Mouse (Mus musculus) G1E (cell line): ENCODE data around the gene Frrs1.

Source experiments
- CTCF ChIP-seq: IDR thresholded peaks from 2 replicates; pipeline ENCODE4 v1.5.1; 2012; ENCODE audit warnings: low read depth, low read length, inconsistent platforms, mixed read lengths
- GATA1 ChIP-seq: IDR thresholded peaks from 2 replicates; pipeline ENCODE4 v1.6.1; 2012; ENCODE audit warnings: borderline replicate concordance, low read length, inconsistent platforms, mixed read lengths
- POLR2AphosphoS5 ChIP-seq: IDR thresholded peaks from 2 replicates; pipeline ENCODE4 v1.6.1; 2012; ENCODE audit warnings: low read depth, low read length, inconsistent platforms; ENCODE audit not compliant: insufficient replicate concordance
- TAL1 ChIP-seq: conservative IDR thresholded peaks from 2 replicates; pipeline ENCODE4 v1.6.1; 2012; ENCODE audit warnings: low read depth, low read length, inconsistent platforms, mixed read lengths

DNA sequence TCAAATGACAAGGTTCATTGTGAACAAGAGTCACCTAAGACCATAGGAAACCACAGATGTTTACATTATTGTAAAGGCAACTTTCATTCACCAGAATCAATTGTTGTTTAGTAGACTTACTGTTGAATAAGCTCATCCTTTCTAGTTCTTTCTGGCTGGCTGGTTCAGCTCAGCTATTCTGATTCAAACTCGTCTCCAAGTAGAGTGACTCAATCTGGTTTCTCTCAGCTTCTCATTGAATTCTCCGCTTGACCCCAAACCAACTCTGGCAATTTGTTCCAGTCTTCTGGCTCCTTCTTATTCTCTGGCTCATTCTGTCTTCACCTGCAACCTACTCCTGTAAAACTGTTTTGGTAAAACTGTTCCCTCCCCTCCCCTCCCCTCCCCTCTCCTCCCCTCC lies 18.0 kb upstream of the Frrs1 start:
- TF ChIP-seq CTCF (no peak), GATA1 (no peak), TAL1 (no peak), POLR2AphosphoS5 (no peak)
